Mouse (Mus musculus) midbrain, embryonic 11.5 days (tissue): Measurements from ENCODE around the gene Ctsw. TPM values are rescaled to one million over a fixed set of nuclear protein-coding genes. Genes with fewer than 3 reads are reported as not detected.

ENCODE experiments used
- ATAC-seq: fragments of 200-750 bp; cut with Nextera tagmentation; 2 replicates; pipeline ENCODE4 v1.8.0; 2017; ENCODE audit warnings: moderate TSS enrichment, moderate library complexity; ENCODE audit not compliant: low FRiP score
- DNase-seq: peaks from one replicate; pipeline ENCODE4 v3.0.0; 2015; ENCODE audit warnings: low spot score; ENCODE audit errors: missing footprints
- H3K27ac ChIP-seq: fragments of 300-500 bp; sonication (generic); 2 replicates; pipeline ENCODE4 v1.5.1; 2014; ENCODE audit warnings: low read depth, low read length
- H3K27me3 ChIP-seq: fragments of 300-500 bp; sonication (generic); 2 replicates; pipeline ENCODE4 v1.6.1; 2014; ENCODE audit warnings: mild to moderate bottlenecking, low read length, moderate library complexity, mixed read lengths; ENCODE audit not compliant: control insufficient read depth, insufficient read depth
- H3K36me3 ChIP-seq: fragments of 300-500 bp; sonication (generic); 2 replicates; pipeline ENCODE4 v1.6.1; 2014; ENCODE audit warnings: mild to moderate bottlenecking, low read length, moderate library complexity, mixed read lengths; ENCODE audit not compliant: control insufficient read depth, insufficient read depth
- H3K4me1 ChIP-seq: fragments of 300-500 bp; sonication (generic); 2 replicates; pipeline ENCODE4 v1.6.1; 2014; ENCODE audit warnings: low read length; ENCODE audit not compliant: control insufficient read depth, insufficient read depth
- H3K4me2 ChIP-seq: fragments of 300-500 bp; sonication (generic); 2 replicates; pipeline ENCODE4 v1.6.1; 2014; ENCODE audit warnings: mild to moderate bottlenecking, moderate library complexity
- H3K4me3 ChIP-seq: fragments of 300-500 bp; sonication (generic); 2 replicates; pipeline ENCODE4 v1.5.1; 2014; ENCODE audit warnings: low read depth, low read length
- H3K9ac ChIP-seq: fragments of 300-500 bp; sonication (generic); 2 replicates; pipeline ENCODE4 v1.6.1; 2014; ENCODE audit warnings: low read length
- H3K9me3 ChIP-seq: fragments of 300-500 bp; sonication (generic); 2 replicates; pipeline ENCODE4 v1.6.1; 2016; ENCODE audit warnings: low read length; ENCODE audit not compliant: control insufficient read depth
- WGBS: fragments of 180-500 bp; shearing (Covaris S2); extraction: QIAGEN DNeasy Blood & Tissue Kit; methylation state at CpG from one replicate; pipeline ENCODE4 v1.1.7; 2014; 5-methylcytosine and 5-hydroxymethylcytosine counted together
- polyA plus RNA-seq: library from polyadenylated mRNA; unstranded; fragments of >200 nt; fragmentation: Nextera tagmentation; extraction: Ambion mirVana; gene quantifications from 2 replicates; pipeline ENCODE4 v1.2.1, GENCODE M21; 2014

Ctsw gene
- polyA plus RNA-seq, 1 experiment from 2014 or later = 2.4 TPM

- no peak for ATAC-seq
- Histone ChIP-seq H3K27ac (no peak overlapping the region), H3K4me1 (peaks cover 10% of the 10 kb centered on the region), H3K36me3 (0 out of 2 replicates have a peak, but pooled peaks cover 8% of the 10 kb centered on the region), H3K4me3 (no peak overlapping the region), H3K4me2 (no peak overlapping the region), H3K9ac (no peak overlapping the region), H3K9me3 (no peaks in the 10 kb centered on the region), H3K27me3 (no peaks in the 10 kb centered on the region)
- DNase-seq = peak; percentile 8
- WGBS = 94% methylated on average over 8 of the region's 8 CpGs
These were observed 49.4 kb downstream of the Ctsw start for GRCm38 (mm10) chr19:5418750-5419466.

Other genes with a start within 250 kb of the Ctsw start
- 24.8 and 26.1 TPM in 2 replicates for gene Pacs1, start 195.4 kb downstream of the Ctsw start, polyA plus RNA-seq
- gene Sf3b2, start 173.1 kb downstream of the Ctsw start, polyA plus RNA-seq = 377 and 399 TPM in 2 replicates
- 15.6 TPM in 2 replicates for gene Gal3st3, start 170.2 kb downstream of the Ctsw start, polyA plus RNA-seq
- gene Catsper1, start 132.8 kb downstream of the Ctsw start, polyA plus RNA-seq = not detected in 2 replicates
- gene Cst6, start 118.9 kb downstream of the Ctsw start, polyA plus RNA-seq = 1.0 and 2.1 TPM in 2 replicates
- gene Eif1ad, start 101.8 kb downstream of the Ctsw start, polyA plus RNA-seq = 68.1 and 73.9 TPM in 2 replicates
- 477 and 512 TPM in 2 replicates for gene Banf1, start 101.3 kb downstream of the Ctsw start, polyA plus RNA-seq
- gene Sart1, start 79.8 kb downstream of the Ctsw start, polyA plus RNA-seq = 74.0 and 81.0 TPM in 2 replicates
- not detected in 2 replicates for gene Tsga10ip, start 66.0 kb downstream of the Ctsw start, polyA plus RNA-seq
- 187 and 204 TPM in 2 replicates for gene Drap1, start 43.5 kb downstream of the Ctsw start, polyA plus RNA-seq
- gene AI837181, start 43.4 kb downstream of the Ctsw start, polyA plus RNA-seq = 31.6 and 33.1 TPM in 2 replicates
- gene Fosl1, start 21.0 kb downstream of the Ctsw start, polyA plus RNA-seq = not detected in 2 replicates
- 6.9 and 7.8 TPM in 2 replicates for gene Ccdc85b, start 10.6 kb downstream of the Ctsw start, polyA plus RNA-seq
- 98.3 and 103 TPM in 2 replicates for gene Fibp, start 7.9 kb downstream of the Ctsw start, polyA plus RNA-seq
- gene Efemp2, start 5.4 kb upstream of the Ctsw start, polyA plus RNA-seq = 52.7 and 54.7 TPM in 2 replicates
- 38.4 TPM in 2 replicates for gene Mus81, start 19.9 kb upstream of the Ctsw start, polyA plus RNA-seq
- gene Cfl1, start 21.9 kb upstream of the Ctsw start, polyA plus RNA-seq = 3,750 and 3,786 TPM in 2 replicates
- not detected in 2 replicates for gene 1700020D05Rik, start 35.3 kb upstream of the Ctsw start, polyA plus RNA-seq
- gene Snx32, start 42.0 kb upstream of the Ctsw start, polyA plus RNA-seq = 17.9 and 20.3 TPM in 2 replicates
- gene Ovol1, start 92.1 kb upstream of the Ctsw start, polyA plus RNA-seq = 0.18 TPM in 1 of 2 replicates, not detected in the other
- 1.0 and 1.5 TPM in 2 replicates for gene Ap5b1, start 99.5 kb upstream of the Ctsw start, polyA plus RNA-seq
- 157 and 173 TPM in 2 replicates for gene Rnaseh2c, start 133.4 kb upstream of the Ctsw start, polyA plus RNA-seq
- gene Kat5, start 141.7 kb upstream of the Ctsw start, polyA plus RNA-seq = 36.9 and 40.0 TPM in 2 replicates
- gene Rela, start 169.0 kb upstream of the Ctsw start, polyA plus RNA-seq = 24.6 and 29.9 TPM in 2 replicates
- gene Sipa1, start 195.2 kb upstream of the Ctsw start, polyA plus RNA-seq = 8.8 and 10.9 TPM in 2 replicates
- gene Map3k11, start 220.2 kb upstream of the Ctsw start, polyA plus RNA-seq = 14.0 and 17.3 TPM in 2 replicates
- 18.6 and 23.1 TPM in 2 replicates for gene Pcnx3, start 220.4 kb upstream of the Ctsw start, polyA plus RNA-seq
- not detected in 2 replicates for gene Kcnk7, start 235.9 kb upstream of the Ctsw start, polyA plus RNA-seq